Mouse (Mus musculus) cerebellum, adult 9-11 months (tissue): ENCODE measurements at regions not wholly inside any gene's neighbourhood (a gene's known extent, or its start where the extent isn't known, plus 50 kb on each side); places are given as distances from the start of the nearest gene placed in this dataset.

ENCODE experiments used
- DNase-seq: peaks from one replicate; pipeline ENCODE4 v3.0.0; 2022

GRCm38 (mm10) chr9:34323571-34323970 lies 162.1 kb upstream of the Kirrel3 start:
- DNase-seq: no peak

GRCm38 (mm10) chr9:34328723-34329122 lies 157.0 kb upstream of the Kirrel3 start:
- DNase-seq: no peak

DNA sequence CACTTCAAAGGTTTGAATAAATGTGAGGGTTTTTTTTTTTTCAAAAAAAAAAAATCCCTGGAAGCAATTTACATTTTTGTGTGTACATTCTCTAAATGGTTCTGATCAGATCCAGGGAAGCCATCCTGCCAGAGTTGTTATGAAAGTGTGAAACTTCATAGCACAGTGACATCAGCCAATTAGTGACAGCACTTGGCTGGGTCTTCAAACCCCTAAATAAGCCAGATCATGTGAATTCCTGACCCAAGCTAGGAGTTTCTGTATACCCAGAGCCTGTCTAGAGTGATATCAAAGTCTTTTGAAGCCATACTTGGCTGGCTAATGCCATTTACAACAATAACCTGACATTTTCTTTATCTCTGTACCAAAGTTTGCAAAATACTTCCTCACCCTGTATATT lies 151.6 kb upstream of the Kirrel3 start:
- no peak for DNase-seq

DNA sequence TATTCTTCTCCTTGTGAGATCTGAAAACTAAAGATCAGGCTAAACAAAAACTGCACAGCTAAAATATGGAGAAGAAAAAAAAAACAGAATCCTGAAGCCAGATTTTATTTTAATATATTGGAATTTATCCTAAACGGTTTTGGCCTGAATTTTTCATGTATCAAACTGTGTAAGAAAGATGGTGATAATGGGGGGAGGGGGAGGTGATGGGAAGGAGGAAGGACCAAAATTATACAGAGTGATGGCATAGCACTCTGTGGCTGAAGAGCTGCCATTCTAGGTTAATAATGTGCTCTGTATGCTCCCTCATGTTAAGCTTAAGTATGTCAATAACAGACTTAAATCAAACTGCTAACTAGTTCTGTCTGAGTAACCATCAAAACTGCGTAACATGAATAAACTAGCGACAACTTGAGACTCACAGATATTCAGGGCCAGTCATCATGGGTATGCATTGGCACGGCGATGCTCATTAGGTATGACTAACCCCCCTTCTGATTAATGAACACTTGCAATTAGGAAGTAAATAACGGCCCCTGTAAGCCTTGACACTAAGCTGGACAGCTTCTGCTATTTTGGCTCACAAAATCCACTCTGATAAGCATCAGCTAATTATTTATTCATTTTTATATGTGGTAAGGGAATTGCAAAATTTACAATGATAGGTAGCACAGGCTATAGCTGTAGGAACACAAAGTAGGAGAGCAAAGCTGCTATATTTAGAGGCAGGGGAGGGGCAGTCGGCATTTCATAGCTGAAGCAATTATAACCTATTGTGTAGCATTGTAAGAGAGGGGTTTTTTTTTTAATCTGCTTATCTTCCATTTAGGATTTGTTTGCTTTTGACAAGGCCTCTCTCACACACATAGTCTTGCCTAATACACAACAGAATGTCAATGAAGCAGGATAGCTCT lies 150.9 kb upstream of the Kirrel3 start:
- no peak for DNase-seq

DNA sequence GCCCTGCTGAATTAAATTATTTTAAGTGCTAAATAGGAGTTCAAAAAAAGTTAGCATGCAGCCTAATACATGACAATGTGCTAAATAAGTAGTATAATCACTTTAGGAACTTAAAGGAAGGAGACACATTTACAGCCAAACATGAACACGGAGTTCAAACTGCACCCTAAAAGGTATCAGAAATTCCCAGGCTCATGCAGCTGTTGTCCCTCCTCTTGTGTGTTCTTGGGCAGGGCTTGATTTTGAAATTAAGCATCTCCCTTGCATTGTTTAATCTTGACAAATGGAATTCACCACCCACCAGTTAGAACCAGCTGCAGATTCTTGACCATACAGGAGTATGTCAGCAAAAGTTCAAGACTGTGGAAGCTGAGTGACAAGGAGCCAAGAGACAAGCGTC lies 137.3 kb upstream of the Kirrel3 start:
- DNase-seq: no peak

DNA sequence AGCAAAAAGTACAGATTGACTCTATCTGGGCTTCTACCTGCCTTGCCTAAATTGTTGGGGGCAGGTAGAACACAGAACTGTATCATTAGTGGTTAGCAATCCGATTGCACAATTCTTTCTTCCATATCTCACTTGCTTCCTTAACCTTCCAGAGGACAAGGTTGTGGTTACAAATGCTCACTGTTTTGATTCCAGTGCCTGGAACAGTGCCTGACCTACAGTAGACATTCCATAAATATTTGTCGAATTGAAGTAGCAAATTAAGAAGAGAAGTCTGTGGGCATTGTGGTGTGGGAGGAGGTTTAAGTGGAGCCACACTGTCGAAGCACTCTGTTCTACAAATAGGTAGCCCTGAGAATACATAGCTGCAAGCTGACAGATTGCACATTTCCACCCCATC lies 135.7 kb upstream of the Kirrel3 start:
- DNase-seq: no peak

DNA sequence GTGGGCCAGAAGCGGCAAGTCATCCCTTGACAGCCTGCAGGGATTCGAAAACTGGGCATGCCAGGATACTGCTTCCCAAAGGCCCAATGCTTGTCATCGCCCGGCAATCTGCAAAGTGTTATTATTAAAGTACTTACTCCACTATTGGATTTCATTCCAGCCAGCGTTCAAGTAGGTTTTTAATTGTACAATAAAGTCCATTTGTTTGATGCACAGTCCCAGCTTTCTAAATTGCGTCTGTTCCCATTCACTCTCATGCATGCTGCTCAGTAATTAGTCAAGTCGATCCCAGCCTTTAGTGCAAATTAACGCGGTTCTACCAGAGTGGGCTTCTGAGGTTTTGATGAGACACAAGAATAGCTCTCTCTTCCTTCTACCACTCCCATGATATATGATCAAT lies 131.9 kb upstream of the Kirrel3 start:
- DNase-seq: no peak

GRCm38 (mm10) chr9:34354723-34355316 lies 130.9 kb upstream of the Kirrel3 start:
- DNase-seq: no peak

DNA sequence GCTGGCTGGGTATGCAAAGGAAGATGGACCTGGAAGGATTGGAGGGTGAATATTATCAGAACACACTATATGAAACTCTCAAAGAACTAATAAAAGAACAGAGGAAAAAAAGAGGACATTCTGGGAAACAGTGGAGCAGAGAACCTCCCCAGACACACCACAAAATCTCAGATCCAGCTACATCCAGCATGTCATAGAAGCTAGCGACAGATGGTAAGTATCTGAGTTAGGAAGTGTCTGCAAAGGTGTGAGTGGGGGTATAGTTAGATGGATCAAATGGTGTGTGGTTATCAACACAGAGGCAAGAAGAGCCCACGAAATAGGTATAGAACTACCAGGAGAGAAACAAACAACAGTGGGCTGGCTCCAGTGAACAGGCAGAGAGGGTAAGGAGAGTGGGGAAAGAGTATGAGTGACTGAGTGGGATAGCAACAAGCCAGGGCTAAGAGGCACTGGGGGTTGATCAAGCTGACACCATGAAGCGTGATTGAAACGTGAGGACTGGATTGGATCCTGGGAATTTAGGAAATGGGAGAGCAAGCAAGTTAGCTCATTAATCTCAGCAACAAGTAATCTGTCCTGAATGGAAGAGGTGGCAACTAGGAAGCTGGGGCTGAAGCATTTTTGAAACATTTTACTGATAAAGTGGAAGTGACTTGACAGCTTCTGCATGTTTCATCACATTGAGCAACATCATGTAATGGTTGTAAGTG lies 114.9 kb upstream of the Kirrel3 start:
- no peak for DNase-seq

DNA sequence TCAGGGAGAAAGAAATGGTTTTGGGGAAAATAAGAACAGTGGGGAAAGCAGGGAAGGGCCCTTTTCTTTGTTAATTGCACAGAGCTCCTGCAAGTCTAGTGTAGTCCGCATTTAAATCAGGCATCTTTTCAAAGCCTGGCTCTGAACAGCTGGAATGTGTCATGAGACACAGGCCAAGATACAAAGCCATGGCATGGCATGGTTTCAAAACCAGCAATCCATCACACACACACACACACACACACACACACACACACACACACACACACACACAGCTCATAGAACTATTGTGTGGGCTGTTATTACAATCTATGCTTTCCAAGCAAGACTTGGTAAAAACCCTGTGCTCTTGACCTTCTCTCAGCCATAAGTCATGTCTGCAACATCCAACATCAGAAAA lies 110.5 kb upstream of the Kirrel3 start:
- DNase-seq: no peak

GRCm38 (mm10) chr9:34380008-34380407 lies 105.7 kb upstream of the Kirrel3 start:
- DNase-seq: no peak

- DNase-seq: no peak
Measured at GRCm38 (mm10) chr9:34381601-34382000, 104.1 kb upstream of the Kirrel3 start.

DNA sequence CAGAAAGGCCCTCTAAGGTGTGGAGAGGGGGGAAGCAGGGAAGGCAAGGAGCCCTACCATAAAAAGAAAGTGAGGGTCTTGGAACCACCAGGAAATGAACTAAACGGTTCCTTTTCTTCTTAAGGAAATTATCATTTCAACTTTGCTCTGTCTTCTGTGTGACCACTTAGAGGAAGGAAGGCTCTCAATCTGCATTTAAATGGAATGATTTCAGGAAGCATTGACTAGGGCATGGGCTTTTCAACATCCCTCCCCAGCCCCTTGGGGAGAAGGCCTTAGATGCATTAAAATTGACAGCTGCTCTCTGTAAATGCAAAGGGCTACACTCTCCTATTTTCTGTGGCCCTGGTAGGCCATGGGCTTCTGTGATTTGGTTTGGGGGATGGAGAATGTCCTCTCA lies 103.5 kb upstream of the Kirrel3 start:
- DNase-seq: no peak

DNA sequence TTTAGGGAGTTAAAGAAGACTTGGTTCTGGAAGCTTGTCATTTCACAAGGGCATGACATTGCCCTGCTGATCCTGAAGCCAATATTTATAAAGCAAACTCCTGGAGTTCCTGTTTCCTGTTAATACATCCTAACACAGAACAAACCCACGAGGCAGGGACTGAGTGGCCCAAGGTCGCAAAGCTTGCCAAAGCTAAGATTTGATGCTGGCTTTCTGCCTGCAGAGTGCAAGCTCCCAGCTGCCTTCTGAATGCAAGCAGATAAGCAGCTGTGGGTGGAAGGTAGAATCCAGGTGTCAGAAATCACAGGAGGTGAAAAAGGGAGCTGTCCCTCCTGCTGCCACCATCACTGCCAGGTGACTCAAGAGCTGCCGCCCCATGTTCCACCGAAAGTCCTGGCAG lies 99.6 kb upstream of the Kirrel3 start:
- no peak for DNase-seq

DNA sequence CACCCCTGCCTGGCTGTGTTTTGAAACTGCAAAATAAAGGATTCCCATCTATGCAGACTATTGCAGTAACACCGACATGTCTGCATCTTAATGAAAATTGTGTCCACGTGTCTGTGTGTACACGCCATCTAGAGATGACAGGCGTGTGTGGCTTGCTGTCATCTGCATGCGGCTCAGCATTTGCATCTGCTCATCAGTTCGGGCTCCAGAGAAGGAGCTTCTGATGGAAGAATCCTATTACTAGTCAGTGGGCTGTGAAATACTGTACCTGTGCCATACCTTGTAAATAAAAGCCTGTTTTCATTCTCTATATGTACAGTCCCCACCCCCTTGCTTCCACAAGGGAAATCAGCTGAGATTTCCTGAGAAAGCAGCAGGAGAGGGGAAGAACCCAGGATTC lies 92.7 kb upstream of the Kirrel3 start:
- DNase-seq: no peak

DNA sequence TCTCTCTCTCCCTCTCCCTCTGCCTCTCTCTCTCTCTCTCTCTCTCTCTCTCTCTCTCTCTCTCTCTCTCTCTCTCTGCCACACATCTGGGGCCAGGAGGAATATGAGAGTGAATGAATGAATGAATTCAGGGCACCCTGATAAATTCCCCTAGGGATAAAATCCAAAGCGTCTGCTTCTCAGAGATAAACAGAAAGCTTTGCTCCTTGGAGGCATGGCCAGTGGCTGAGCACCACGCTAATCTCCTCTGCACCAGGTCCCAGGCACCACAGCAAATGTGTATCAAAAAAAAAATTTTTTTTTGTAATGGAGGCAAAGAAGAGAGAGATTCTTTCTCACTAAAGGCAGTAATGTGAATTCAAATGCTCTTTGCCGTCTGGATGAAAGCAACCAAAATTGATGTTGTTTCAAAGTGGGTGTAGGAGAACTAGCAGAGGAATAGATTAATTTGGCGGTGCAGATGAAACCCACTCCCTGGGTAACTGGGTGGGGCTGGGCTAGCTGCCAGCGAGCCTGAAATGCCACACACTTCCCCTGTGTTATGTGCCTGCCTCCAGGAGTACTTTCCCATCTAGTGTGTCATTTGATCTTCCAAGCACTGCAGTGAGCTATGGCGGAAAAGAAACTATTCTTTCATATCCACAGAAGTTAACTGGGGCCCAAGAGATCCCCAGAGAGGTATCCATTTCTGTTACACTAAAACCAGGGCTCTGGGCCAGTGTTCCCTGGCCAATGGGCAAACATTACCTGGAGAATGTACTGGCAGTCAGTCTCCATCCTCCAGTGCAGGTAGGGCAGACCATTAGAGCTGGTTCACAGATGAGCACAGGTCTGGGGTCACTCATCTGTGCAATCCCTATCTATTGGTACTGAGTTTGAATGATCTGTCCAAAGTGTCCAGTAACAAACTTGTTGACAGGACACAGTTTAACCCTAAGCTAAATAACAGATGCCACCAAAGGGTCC lies 89.6 kb upstream of the Kirrel3 start:
- no peak for DNase-seq

DNA sequence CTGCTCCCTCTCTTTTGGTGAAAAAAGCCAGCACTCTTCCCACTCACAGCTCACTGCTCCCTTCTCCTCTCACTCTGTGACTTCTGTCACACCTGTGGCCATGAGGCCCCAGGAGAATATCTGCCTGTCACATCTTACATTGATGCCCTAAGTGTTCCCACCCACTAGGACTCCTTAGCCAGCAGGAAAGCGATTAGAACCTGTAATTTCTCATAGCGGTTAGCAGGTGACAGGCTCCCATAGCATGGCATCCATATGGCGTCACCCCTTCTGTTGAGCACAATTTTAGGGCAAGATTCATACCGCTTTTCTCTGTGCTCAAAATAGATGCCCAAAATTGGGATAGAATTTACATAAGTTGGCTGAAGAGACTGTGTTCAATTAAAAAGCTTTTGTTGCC lies 74.0 kb upstream of the Kirrel3 start:
- no peak for DNase-seq

GRCm38 (mm10) chr9:34416153-34416552 lies 69.5 kb upstream of the Kirrel3 start:
- no peak for DNase-seq

- DNase-seq: no peak
Measured at GRCm38 (mm10) chr9:34418100-34418499, 67.6 kb upstream of the Kirrel3 start.

DNA sequence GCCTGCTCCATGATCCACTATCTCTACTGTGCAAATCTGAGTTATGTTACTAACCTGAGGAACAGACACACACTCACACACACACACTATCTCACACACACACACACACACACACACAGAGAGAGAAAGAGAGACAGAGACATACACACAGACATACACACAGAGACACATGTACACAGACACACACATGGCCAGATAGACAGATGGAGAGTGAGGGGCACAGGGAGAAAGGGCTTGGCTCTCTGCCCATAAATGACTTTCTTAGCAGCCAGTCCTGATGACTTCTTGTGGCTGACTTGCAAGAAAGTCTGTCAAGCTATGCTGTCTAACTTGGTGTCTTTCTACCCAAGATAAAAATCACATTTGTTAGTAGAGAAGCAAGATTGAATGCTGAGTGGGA lies 63.7 kb upstream of the Kirrel3 start:
- DNase-seq: no peak

GRCm38 (mm10) chr9:34423062-34423461 lies 62.6 kb upstream of the Kirrel3 start:
- DNase-seq: no peak

GRCm38 (mm10) chr9:34426589-34426988 lies 59.1 kb upstream of the Kirrel3 start:
- DNase-seq: no peak

- no peak for DNase-seq
Measured at GRCm38 (mm10) chr9:34427711-34428110, 58.0 kb upstream of the Kirrel3 start.
